Mouse (Mus musculus): Measurements from ENCODE around the gene Dlst.

Dlst gene

DNA sequence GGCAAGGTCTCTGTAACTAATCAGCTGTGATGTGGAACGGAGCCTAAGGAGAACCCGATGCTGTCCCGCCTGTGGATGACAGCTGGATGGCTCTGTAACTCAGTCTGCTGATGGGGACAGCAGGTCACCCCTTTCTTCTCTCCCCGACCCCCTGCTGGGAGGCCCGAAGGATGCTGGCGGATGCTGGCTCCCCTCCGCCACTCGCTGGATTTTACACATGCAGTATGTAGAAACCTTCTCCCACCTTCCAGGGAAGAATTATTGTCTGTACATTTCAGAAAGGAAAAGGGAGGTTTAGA is 71.7 kb downstream of the Dlst start:
- no peak for DNase-seq (ENCODE audit: low spot score in 2 of 2)

- DNase-seq (ENCODE audit: low spot score in 2 of 2): no peak
Measured at GRCm38 (mm10) chr12:85182898-85183297, 72.3 kb downstream of the Dlst start.

GRCm38 (mm10) chr12:85184118-85184517 is 73.5 kb downstream of the Dlst start:
- DNase-seq (ENCODE audit: low spot score in 2 of 2): no peak
